Mouse (Mus musculus): ENCODE data around the gene Lao1. TPM values are rescaled to one million over a fixed set of nuclear protein-coding genes. Genes with fewer than 3 reads are reported as not detected.

Lao1 gene
- polyA plus RNA-seq, 1 experiment from 2014 or later: not detected

- ATAC-seq: no peak
- H3K9me3 ChIP-seq (replicated peaks): peaks cover 2% of the 10 kb centered on the region; the same call in 1 of the 2 replicates
- peaks cover 6% of the 10 kb centered on the region; the same call in 1 of the 2 replicates for H3K4me1 ChIP-seq
- no peak overlapping the region for H3K9ac ChIP-seq
- 26% methylated on average over 19 of the region's 19 CpGs for WGBS (ENCODE audit: insufficient replicate concordance)
- H3K36me3 ChIP-seq: no peaks in the 10 kb centered on the region
- H3K27ac ChIP-seq: no peak overlapping the region
- no peak overlapping the region for H3K4me2 ChIP-seq
- peaks cover 33% of the 10 kb centered on the region for H3K27me3 ChIP-seq (replicated peaks)
- no peak overlapping the region for H3K4me3 ChIP-seq
These were observed 38.5 kb downstream of the Lao1 start for GRCm38 (mm10) chr4:118999691-119000486.

GRCm38 (mm10) chr4:119001696-119002095, 40.3 kb downstream of the Lao1 start:
- no peak overlapping the region for H3K9ac ChIP-seq
- WGBS (ENCODE audit: insufficient replicate concordance): 59% methylated on average over 10 of the region's 10 CpGs
- H3K36me3 ChIP-seq: no peaks in the 10 kb centered on the region
- no peak overlapping the region for H3K27ac ChIP-seq
- H3K4me3 ChIP-seq: no peak overlapping the region
- no peak overlapping the region for H3K4me2 ChIP-seq
- peaks cover 33% of the 10 kb centered on the region for H3K27me3 ChIP-seq (replicated peaks)
- peaks cover 23% of the 10 kb centered on the region for H3K4me1 ChIP-seq
- no peaks in the 10 kb centered on the region for H3K9me3 ChIP-seq (replicated peaks)
- no peak for ATAC-seq

GRCm38 (mm10) chr4:119002512-119002911, 41.1 kb downstream of the Lao1 start:
- Histone ChIP-seq H3K9ac (no peak overlapping the region), H3K27ac (no peak overlapping the region), H3K27me3 (replicated peaks) (peaks cover 33% of the 10 kb centered on the region), H3K9me3 (replicated peaks) (no peaks in the 10 kb centered on the region), H3K4me2 (no peak overlapping the region), H3K4me3 (no peak overlapping the region), H3K4me1 (peaks cover 29% of the 10 kb centered on the region), H3K36me3 (no peaks in the 10 kb centered on the region)
- WGBS (ENCODE audit: insufficient replicate concordance): 39% methylated on average over 3 of the region's 3 CpGs
- no peak for ATAC-seq

DNA sequence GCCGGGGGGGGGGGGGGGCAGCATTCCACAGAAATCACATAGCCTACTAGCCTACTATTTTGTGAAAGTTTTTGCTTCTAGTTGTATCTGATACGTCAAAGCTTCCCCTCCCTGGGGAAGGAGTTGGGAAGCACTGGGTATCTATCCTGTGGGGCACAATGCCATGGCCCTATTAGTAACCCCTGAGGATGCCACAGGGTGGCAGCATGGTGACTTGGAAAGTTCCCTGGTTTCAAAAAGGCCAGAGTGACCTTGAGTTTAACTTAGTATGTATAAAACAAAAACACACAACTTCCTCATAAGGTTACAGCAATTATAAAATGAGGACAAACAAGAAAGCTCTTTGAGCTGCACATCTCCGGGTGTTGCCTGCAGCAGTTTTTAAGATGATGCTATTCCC, 42.8 kb downstream of the Lao1 start:
- no peak overlapping the region for H3K4me2 ChIP-seq
- H3K9me3 ChIP-seq (replicated peaks): no peaks in the 10 kb centered on the region
- no peak for ATAC-seq
- no peak overlapping the region for H3K4me3 ChIP-seq
- H3K9ac ChIP-seq: no peak overlapping the region
- H3K27ac ChIP-seq: no peak overlapping the region
- peaks cover 46% of the 10 kb centered on the region for H3K4me1 ChIP-seq
- H3K27me3 ChIP-seq (replicated peaks): peaks cover 33% of the 10 kb centered on the region
- WGBS (ENCODE audit: insufficient replicate concordance): 60% methylated on average over 3 of the region's 3 CpGs
- no peaks in the 10 kb centered on the region for H3K36me3 ChIP-seq

DNA sequence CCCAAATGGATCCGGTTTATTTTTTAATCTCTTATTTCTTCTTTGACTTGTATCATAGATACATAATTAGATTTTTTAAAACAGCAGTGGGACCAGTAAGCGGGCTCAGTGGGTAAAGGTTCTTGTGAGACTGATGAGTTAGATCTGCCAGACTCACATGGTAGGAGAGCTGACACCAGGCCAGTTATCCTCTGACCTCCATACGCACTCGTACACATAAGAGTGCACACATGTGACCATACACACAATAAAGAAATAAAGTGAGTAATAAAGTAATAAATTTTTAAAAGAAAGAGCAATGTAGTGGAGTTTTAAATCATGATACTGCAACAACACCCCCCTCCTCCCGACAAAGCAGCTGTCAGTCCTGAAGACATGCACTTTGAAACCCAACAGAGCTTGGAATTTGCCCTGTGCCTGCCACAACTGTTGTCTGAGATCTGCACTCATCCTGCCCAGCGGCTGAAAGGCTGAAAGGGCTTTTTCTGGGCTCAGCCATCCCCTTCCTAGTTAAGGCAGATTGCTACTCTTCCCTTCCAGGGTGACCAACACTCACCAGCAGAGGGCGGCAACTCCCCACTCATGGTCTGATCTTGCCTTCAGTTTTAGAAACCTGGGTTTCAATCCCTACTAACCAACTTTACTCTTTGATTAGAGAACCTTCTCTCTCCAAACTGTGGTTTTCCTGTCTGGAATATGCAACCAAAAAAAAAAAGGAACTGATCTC, 43.4 kb downstream of the Lao1 start:
- H3K27me3 ChIP-seq (replicated peaks): peaks cover 35% of the 10 kb centered on the region
- H3K4me1 ChIP-seq: peaks cover 52% of the 10 kb centered on the region
- H3K4me2 ChIP-seq: no peak overlapping the region
- WGBS (ENCODE audit: insufficient replicate concordance): 39% methylated on average over 7 of the region's 7 CpGs
- no peaks in the 10 kb centered on the region for H3K36me3 ChIP-seq
- H3K9ac ChIP-seq: peak overlapping the region; percentile 23; the same call in 1 of the 2 replicates
- H3K9me3 ChIP-seq (replicated peaks): no peaks in the 10 kb centered on the region
- H3K4me3 ChIP-seq: no peak overlapping the region
- peak; percentile 70 for ATAC-seq
- peak overlapping the region; percentile 74; the same call in 1 of the 2 replicates for H3K27ac ChIP-seq

DNA sequence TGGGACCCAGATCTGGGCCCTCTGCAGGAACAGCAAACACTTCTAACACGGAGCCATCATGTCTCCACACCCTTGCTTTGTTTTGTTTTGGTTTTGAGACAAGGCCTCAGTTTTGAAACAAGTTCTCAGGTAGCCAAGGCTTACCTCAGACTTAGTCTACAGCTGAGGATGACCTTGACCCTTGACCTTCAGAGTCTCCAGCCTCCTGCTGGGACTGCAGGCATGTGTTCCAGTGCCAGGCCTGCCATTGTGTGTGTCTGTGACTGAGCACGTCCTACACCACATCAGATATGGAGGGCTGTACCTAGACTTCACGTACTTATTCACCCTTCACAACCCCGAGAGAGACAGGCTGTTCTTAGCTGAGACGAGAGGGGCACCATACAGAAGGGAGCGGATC, 46.2 kb downstream of the Lao1 start:
- H3K27me3 ChIP-seq (replicated peaks): peaks cover 33% of the 10 kb centered on the region
- peak overlapping the region; percentile 7; the same call in 1 of the 2 replicates for H3K9ac ChIP-seq
- no peaks in the 10 kb centered on the region for H3K36me3 ChIP-seq
- H3K9me3 ChIP-seq (replicated peaks): no peaks in the 10 kb centered on the region
- no peak for ATAC-seq
- no peak overlapping the region for H3K4me3 ChIP-seq
- H3K27ac ChIP-seq: peak overlapping the region; percentile 74
- no peak overlapping the region for H3K4me2 ChIP-seq
- 66% methylated on average over 6 of the region's 6 CpGs for WGBS (ENCODE audit: insufficient replicate concordance)
- H3K4me1 ChIP-seq: peaks cover 69% of the 10 kb centered on the region

DNA sequence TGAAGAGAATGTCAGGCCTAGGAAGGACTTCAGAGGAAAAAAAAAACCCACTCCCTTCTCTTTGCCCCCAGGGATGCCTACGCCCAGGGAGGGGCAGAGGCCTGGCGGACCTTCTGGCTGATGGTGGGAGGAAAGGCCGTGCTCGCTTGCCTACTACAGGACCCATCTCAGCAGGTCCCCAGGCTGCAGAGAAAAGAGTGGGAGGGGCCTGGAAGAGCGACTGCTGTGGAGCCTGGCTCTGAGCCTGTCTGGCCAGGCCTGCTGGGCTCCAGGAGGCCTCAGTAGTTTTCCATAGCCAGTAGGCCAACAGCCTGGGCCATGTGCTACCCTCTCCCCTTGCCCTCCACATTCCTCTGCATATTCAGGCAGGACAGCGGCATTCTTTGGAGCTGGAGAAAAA, 47.1 kb downstream of the Lao1 start:
- no peak for ATAC-seq
- Histone ChIP-seq H3K27ac (0 out of 2 replicates have a peak overlapping the region, but pooled peaks have one; percentile 5), H3K4me3 (no peak overlapping the region), H3K27me3 (replicated peaks) (peaks cover 36% of the 10 kb centered on the region), H3K9ac (peak overlapping the region; percentile 47; the same call in 1 of the 2 replicates), H3K4me1 (peaks cover 77% of the 10 kb centered on the region), H3K9me3 (replicated peaks) (no peaks in the 10 kb centered on the region), H3K4me2 (no peak overlapping the region), H3K36me3 (no peaks in the 10 kb centered on the region)
- WGBS (ENCODE audit: insufficient replicate concordance): 60% methylated on average over 6 of the region's 6 CpGs

DNA sequence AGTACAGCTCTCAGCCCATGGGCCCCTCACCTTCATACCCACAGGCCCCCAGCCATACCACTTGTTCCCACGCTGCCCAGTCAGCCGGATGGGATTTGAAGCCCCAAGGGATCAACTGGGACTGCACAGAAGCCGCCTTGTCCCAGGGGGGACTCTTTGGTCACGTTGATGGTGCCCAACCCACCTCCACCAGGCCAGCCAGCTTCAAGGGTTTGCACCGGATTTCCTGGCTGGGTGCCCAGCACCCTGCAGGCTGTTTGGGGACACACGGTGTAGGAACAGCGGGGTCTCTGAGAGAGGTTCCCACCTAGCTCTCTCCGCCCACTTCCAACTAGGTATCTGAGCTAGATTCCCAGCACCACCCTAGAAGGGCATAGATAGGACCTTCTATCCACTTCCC, 48.4 kb downstream of the Lao1 start:
- H3K4me2 ChIP-seq: no peak overlapping the region
- no peak overlapping the region for H3K4me3 ChIP-seq
- no peaks in the 10 kb centered on the region for H3K9me3 ChIP-seq (replicated peaks)
- no peak overlapping the region for H3K27ac ChIP-seq
- H3K4me1 ChIP-seq: peaks cover 72% of the 10 kb centered on the region
- peaks cover 39% of the 10 kb centered on the region for H3K27me3 ChIP-seq (replicated peaks)
- ATAC-seq: no peak
- 72% methylated on average over 8 of the region's 8 CpGs for WGBS (ENCODE audit: insufficient replicate concordance)
- H3K36me3 ChIP-seq: no peaks in the 10 kb centered on the region
- H3K9ac ChIP-seq: no peak overlapping the region

DNA sequence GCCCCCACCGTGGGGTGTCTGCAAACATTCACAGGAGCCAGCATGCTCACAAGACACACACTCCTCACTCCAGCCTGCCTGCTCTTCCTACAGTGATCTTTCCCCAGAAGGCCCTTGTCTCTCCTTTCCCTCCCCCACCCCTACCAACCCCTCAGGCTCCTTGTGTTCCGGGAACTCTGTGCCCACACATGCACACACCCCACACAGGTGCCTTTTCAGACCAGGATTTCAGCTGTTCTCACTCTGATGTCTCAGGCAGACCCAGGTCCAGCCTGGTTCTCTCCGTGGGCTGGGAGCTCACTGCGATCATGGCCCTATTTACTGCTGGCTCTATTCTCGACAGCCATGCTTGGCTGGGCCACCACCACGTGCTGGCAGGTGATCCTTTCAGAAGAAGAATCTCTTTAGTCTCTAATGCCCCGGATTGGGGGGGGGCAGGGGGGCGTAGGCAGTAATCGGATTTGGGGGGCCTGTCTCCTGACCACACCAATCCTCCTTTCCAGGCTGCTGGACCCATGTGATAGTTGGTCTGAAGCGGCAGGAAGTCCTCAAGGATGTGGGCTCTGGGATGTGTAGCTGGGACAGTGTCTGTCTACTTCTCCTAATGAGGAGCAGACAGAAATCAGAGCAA, 49.8 kb downstream of the Lao1 start:
- Histone ChIP-seq H3K4me3 (no peak overlapping the region), H3K9me3 (replicated peaks) (no peaks in the 10 kb centered on the region), H3K27ac (0 out of 2 replicates have a peak overlapping the region, but pooled peaks have one; percentile 39), H3K27me3 (replicated peaks) (peaks cover 39% of the 10 kb centered on the region), H3K36me3 (no peaks in the 10 kb centered on the region), H3K4me2 (no peak overlapping the region), H3K9ac (peak overlapping the region; percentile 43; the same call in 1 of the 2 replicates), H3K4me1 (peaks cover 74% of the 10 kb centered on the region)
- whole genome bisulfite sequencing (ENCODE audit: insufficient replicate concordance): 59% methylated on average over 10 of the region's 10 CpGs
- ATAC-seq: no peak

GRCm38 (mm10) chr4:119013031-119013430, 51.7 kb downstream of the Lao1 start:
- H3K27me3 ChIP-seq (replicated peaks): peaks cover 39% of the 10 kb centered on the region
- peak overlapping the region; percentile 70 for H3K27ac ChIP-seq
- no peaks in the 10 kb centered on the region for H3K36me3 ChIP-seq
- 80% methylated on average over 5 of the region's 5 CpGs for WGBS (ENCODE audit: insufficient replicate concordance)
- no peak for ATAC-seq
- no peak overlapping the region for H3K4me2 ChIP-seq
- H3K4me1 ChIP-seq: peaks cover 75% of the 10 kb centered on the region
- no peaks in the 10 kb centered on the region for H3K9me3 ChIP-seq (replicated peaks)
- H3K4me3 ChIP-seq: no peak overlapping the region
- no peak overlapping the region for H3K9ac ChIP-seq

- H3K4me1 ChIP-seq: peaks cover 75% of the 10 kb centered on the region
- peak overlapping the region; percentile 70 for H3K27ac ChIP-seq
- peaks cover 36% of the 10 kb centered on the region for H3K27me3 ChIP-seq (replicated peaks)
- no peaks in the 10 kb centered on the region for H3K9me3 ChIP-seq (replicated peaks)
- peak overlapping the region; percentile 60 for H3K9ac ChIP-seq
- H3K4me3 ChIP-seq: no peak overlapping the region
- no peak overlapping the region for H3K4me2 ChIP-seq
- H3K36me3 ChIP-seq: no peaks in the 10 kb centered on the region
- ATAC-seq: no peak
These were observed 53.6 kb downstream of the Lao1 start for GRCm38 (mm10) chr4:119014997-119015396.

DNA sequence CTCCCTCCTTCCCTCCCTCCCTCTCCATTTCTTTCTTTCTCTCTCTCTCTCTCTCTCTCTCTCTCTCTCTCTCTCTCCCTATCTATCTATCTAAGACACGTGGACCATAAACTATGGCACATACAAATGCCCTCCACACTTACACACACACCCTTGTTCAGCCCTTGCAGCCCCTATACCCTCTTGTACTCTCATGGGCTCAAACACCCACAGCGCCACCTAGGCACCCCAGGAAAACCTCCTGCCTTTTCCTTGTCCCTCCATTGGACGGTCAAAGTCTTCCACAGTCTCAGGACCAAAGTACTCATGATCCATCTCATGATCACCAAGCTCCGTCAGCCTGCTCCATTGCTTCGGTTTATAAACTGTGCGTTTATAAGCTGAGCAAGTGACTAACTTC, 54.2 kb downstream of the Lao1 start:
- Histone ChIP-seq H3K4me3 (no peak overlapping the region), H3K4me2 (no peak overlapping the region), H3K27ac (peak overlapping the region; percentile 98; the same call in 1 of the 2 replicates), H3K36me3 (no peaks in the 10 kb centered on the region), H3K27me3 (replicated peaks) (peaks cover 32% of the 10 kb centered on the region), H3K9me3 (replicated peaks) (no peaks in the 10 kb centered on the region), H3K4me1 (peaks cover 75% of the 10 kb centered on the region), H3K9ac (peak overlapping the region; percentile 60)
- no peak for ATAC-seq
- WGBS (ENCODE audit: insufficient replicate concordance): 52% methylated on average over 6 of the region's 6 CpGs

Data from liver, embryonic 12.5 days (tissue).